Mouse (Mus musculus): ENCODE results near the gene Olfr876. TPM values are rescaled to one million over a fixed set of nuclear protein-coding genes. Genes with fewer than 3 reads are reported as not detected.

Olfr876 gene
- not detected for total RNA-seq (2023)

GRCm38 (mm10) chr9:37802731-37803130, at the start of gene Olfr876:
Olfr876 (plus strand) TSS chr9:37803031.

GRCm38 (mm10) chr9:37771759-37772158, 31.1 kb upstream of the Olfr876 start, which contains the start of gene Olfr875:
Olfr875 (plus strand) TSS chr9:37771857.

GRCm38 (mm10) chr9:37853969-37854368, 51.1 kb downstream of the Olfr876 start, which contains the start of gene Olfr877:
Olfr877 (plus strand) TSS chr9:37854269.

Other genes starting within 250 kb of the Olfr876 start
- 10 to 100 TPM; 10.4 to 12.5 TPM for gene Siae, start 247.3 kb upstream of the Olfr876 start, total RNA-seq (2023)
- gene Spa17, start 189.3 kb upstream of the Olfr876 start, total RNA-seq (2023): 1 to 10 TPM; 1.7 to 2.1 TPM
- 10 to 100 TPM; 53.0 to 53.5 TPM for gene Tbrg1, start 145.7 kb upstream of the Olfr876 start, total RNA-seq (2023)
- not detected for gene Panx3, start 133.8 kb upstream of the Olfr876 start, total RNA-seq (2023)
- gene Olfr160, start 86.8 kb upstream of the Olfr876 start, total RNA-seq (2023): not detected
- not detected for gene Olfr874, start 57.9 kb upstream of the Olfr876 start, total RNA-seq (2023)
- gene Olfr875, start 31.2 kb upstream of the Olfr876 start, total RNA-seq (2023): not detected
- not detected for gene Olfr877, start 51.2 kb downstream of the Olfr876 start, total RNA-seq (2023)
- gene Olfr145, start 93.7 kb downstream of the Olfr876 start, total RNA-seq (2023): not detected
- not detected for gene Olfr878, start 114.8 kb downstream of the Olfr876 start, total RNA-seq (2023)
- gene Olfr881, start 188.8 kb downstream of the Olfr876 start, total RNA-seq (2023): not detected
- not detected for gene Olfr883, start 222.8 kb downstream of the Olfr876 start, total RNA-seq (2023)
- gene Olfr884, start 243.5 kb downstream of the Olfr876 start, total RNA-seq (2023): not detected